Mouse (Mus musculus) midbrain, postnatal 0 days (tissue): Measurements from ENCODE around the gene Gm14325. TPM values are rescaled to one million over a fixed set of nuclear protein-coding genes. Genes with fewer than 3 reads are reported as not detected.
A peak's percentile ranks its signal among the peaks of the same experiment; 100 is the strongest.
"Not testable (repeated sequence)": the region's sequence is repeated elsewhere in the genome, so short reads cannot be mapped to it uniquely, and the experiment has no call there.

Experiments
- ATAC-seq: fragments of 200-750 bp; cut with Nextera tagmentation; 2 replicates; pipeline ENCODE4 v1.8.0; 2017; ENCODE audit warnings: moderate number of reproducible peaks, mild to moderate bottlenecking, moderate TSS enrichment, moderate library complexity; ENCODE audit not compliant: low FRiP score
- DNase-seq: peaks from one replicate; pipeline ENCODE4 v3.0.0-alpha.2; 2015; ENCODE audit warnings: low spot score
- H3K27ac ChIP-seq: fragments of 300-500 bp; sonication (generic); 2 replicates; pipeline ENCODE4 v1.5.1; 2014; ENCODE audit warnings: low read depth, mild to moderate bottlenecking, low read length, mixed read lengths
- H3K27me3 ChIP-seq: fragments of 300-500 bp; sonication (generic); 2 replicates; pipeline ENCODE4 v1.6.1; 2014; ENCODE audit warnings: low read length, control low read depth, mixed read lengths; ENCODE audit not compliant: insufficient read depth
- H3K36me3 ChIP-seq: fragments of 300-500 bp; sonication (generic); 2 replicates; pipeline ENCODE4 v1.6.1; 2014; ENCODE audit warnings: low read length, control low read depth, mixed read lengths; ENCODE audit not compliant: insufficient read depth
- H3K4me1 ChIP-seq: fragments of 300-500 bp; sonication (generic); 2 replicates; pipeline ENCODE4 v1.6.1; 2014; ENCODE audit warnings: mild to moderate bottlenecking, control low read depth, antibody characterized with exemption, low read length, mixed read lengths; ENCODE audit not compliant: insufficient read depth
- H3K4me2 ChIP-seq: fragments of 300-500 bp; sonication (generic); 2 replicates; pipeline ENCODE4 v1.6.1; 2014; ENCODE audit warnings: low read depth, mild to moderate bottlenecking, low read length, mixed read lengths; ENCODE audit not compliant: poor library complexity, severe bottlenecking
- H3K4me3 ChIP-seq: fragments of 300-500 bp; sonication (generic); 2 replicates; pipeline ENCODE4 v1.5.1; 2014; ENCODE audit warnings: low read depth, mild to moderate bottlenecking, low read length, moderate library complexity
- H3K9ac ChIP-seq: fragments of 300-500 bp; sonication (generic); replicated peaks from 2 replicates; pipeline ENCODE4 v1.6.1; 2014; ENCODE audit warnings: mild to moderate bottlenecking, low read length, moderate library complexity, mixed read lengths; ENCODE audit not compliant: poor library complexity, severe bottlenecking
- H3K9me3 ChIP-seq: fragments of 300-500 bp; sonication (generic); 2 replicates; pipeline ENCODE4 v1.6.1; 2016; ENCODE audit warnings: low read length, control low read depth
- CTCF ChIP-seq: IDR thresholded peaks from 2 replicates; pipeline ENCODE4 v1.5.1; 2016; ENCODE audit warnings: antibody characterized with exemption, mild to moderate bottlenecking
- WGBS: fragments of 180-500 bp; shearing (Covaris S2); extraction: QIAGEN DNeasy Blood & Tissue Kit; methylation state at CpG from one replicate; pipeline ENCODE4 v1.1.7; 2014; 5-methylcytosine and 5-hydroxymethylcytosine counted together
- polyA plus RNA-seq: library from polyadenylated mRNA; unstranded; fragments of >200 nt; fragmentation: Nextera tagmentation; extraction: Ambion mirVana; gene quantifications from 2 replicates; pipeline ENCODE4 v1.2.1, GENCODE M21; 2015
- total RNA-seq: library from RNA; depleted of rRNA; stranded (reverse); fragments of >200 nt; gene quantifications from 2 replicates; pipeline ENCODE4 v1.2.3, GENCODE M21; 2014; rRNA removed

The Gm14325 gene
- total RNA-seq, result 69.3 and 150 TPM in 2 replicates
- polyA plus RNA-seq, result 33.7 and 44.7 TPM in 2 replicates

DNA sequence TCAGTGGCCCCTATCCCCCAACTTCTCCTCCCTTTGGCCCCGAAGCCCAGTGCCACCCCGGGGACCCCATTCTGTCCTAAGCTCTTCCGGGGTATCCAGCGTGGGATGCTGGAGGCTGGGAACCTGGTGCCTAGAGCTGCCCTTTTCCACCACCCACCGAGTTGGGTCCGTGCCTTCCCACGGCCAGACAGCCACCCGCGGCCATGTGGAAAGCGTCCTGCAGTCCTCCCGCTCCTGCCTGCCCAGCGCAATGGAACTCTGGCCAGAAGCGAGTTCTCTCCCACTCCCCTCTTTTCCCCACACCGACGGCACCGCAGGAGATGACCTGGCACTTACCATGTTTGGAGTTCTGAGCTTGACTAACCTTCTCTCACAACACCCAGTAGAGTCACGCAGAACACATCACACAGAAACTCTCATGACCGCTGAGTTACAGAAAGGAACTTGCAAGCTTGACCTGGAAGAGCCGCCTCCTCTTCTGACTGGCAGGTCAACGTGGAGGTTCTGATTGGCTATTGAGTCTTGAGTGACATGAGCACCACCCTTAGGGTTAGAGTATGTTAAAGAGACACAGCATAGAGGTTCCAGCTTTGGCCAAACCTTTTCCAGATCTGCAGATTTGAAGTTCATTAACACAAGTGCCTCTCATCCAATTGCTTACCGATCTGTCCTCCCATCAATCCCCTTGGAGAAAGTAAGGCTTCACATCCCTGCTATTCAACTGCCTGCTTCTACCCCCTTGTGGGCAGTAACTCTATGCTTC is at the start of gene Gm14325:
Gene Gm14325 (minus strand): TSS at position 436 of the 763 bp plus-strand sequence.
- not testable (repeated sequence) for H3K9me3 ChIP-seq, H3K27ac ChIP-seq, H3K9ac ChIP-seq, ATAC-seq, H3K4me1 ChIP-seq, H3K27me3 ChIP-seq, H3K36me3 ChIP-seq
- TF ChIP-seq CTCF, result peak; percentile 13
- Histone ChIP-seq H3K4me3 (peak within 1 kb of the TSS; percentile 31), H3K4me2 (peak within 1 kb of the TSS; percentile 20; the same call in 1 of the 2 replicates)
- peak; percentile 82 for DNase-seq
- under 1% methylated on average over 15 of the region's 21 CpGs for WGBS

DNA sequence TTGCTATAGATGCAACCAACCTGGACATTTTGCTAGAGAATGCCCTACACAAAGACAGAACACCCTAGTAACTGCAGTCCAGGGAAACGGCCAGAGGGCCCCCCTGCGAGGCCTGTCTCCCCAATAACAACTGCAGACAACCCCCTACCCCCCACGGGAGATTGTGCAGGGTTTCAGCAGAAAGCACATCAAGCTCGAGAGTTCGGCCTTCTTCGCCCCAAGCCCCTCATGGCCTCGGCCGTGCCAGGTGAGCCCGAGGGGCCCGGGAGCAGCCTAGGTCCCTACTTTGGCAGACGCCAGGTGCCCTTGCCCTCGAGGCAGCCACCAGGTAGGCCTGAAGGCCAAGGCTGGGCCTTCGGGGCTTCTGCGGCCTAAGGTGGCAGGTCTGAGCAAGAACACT is 47.6 kb upstream of the Gm14325 start:
- H3K9ac ChIP-seq, H3K27me3 ChIP-seq, DNase-seq, H3K4me3 ChIP-seq, H3K9me3 ChIP-seq, H3K36me3 ChIP-seq, H3K4me1 ChIP-seq, H3K4me2 ChIP-seq, H3K27ac ChIP-seq, ATAC-seq: not testable (repeated sequence)
- 88% methylated on average over 12 of the region's 14 CpGs for WGBS

DNA sequence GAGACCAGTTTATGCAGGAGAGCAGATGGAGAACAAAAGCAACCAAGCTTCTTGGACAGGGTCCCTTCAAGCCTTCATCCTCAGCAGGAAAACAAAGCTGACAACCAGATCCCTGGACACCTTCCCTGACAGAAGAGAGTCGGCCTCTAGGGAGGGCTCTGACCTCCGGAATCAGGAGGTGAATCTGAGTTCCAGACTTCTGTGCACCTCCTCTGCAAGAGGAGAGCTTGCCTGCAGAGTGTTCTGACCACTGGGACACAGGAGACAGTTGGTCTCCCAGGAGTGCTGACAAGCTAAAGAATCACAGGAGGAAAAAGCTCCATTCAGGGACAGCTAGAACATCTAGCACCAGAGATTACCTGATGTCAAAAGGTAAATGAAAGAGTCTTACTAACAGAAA is 22.1 kb upstream of the Gm14325 start:
- not testable (repeated sequence) for H3K27me3 ChIP-seq, DNase-seq, H3K9me3 ChIP-seq, H3K4me3 ChIP-seq, H3K9ac ChIP-seq, H3K36me3 ChIP-seq, ATAC-seq, H3K27ac ChIP-seq, H3K4me1 ChIP-seq, H3K4me2 ChIP-seq
- WGBS, result 81% methylated on average over 2 of the region's 2 CpGs

DNA sequence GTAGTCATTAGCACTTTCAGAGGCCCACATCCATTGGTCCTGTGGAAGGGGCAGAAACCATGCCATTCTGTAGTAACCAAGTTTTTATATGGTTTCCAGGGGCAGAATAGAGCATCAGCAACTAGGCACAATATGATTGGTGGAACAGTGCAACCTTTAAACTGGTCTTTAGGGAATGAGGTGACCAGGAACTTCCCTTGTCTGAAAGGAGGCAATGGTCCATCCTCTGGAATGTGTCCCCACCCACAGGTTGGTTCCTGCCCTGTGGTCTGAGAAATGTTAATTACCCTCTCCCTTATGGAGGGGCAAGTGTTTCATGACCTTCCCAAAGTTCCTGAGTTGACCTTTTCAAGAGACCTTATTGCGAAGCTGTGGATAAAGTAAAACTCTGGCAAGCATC is 3.5 kb upstream of the Gm14325 start:
- H3K36me3 ChIP-seq, H3K4me2 ChIP-seq, DNase-seq, H3K9ac ChIP-seq, ATAC-seq, H3K27me3 ChIP-seq, H3K27ac ChIP-seq, H3K9me3 ChIP-seq, H3K4me3 ChIP-seq, H3K4me1 ChIP-seq: not testable (repeated sequence)
- 75% methylated on average over 1 of the region's 1 CpGs for WGBS

DNA sequence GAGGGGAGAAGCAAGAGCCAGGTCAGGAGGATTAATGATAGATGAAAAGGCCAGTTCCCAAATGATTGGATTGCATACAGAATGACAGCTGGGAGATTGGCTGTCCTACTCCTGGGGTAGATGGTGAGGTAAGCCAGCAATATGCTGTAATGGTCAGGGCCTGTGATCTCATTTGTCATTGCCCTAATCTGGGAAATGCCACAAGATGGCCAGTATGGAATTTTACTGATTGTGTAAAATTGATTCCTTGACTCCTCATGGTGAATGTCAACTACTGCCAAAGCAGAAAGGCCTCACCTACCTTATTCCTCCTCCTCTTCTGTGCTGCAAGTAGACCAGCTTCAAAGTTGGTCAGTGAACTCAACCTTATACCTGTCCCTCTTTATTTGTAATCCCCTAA is 3.4 kb downstream of the Gm14325 start:
- not testable (repeated sequence) for H3K9me3 ChIP-seq, H3K9ac ChIP-seq, H3K4me2 ChIP-seq, H3K36me3 ChIP-seq, ATAC-seq, DNase-seq, H3K27me3 ChIP-seq, H3K4me3 ChIP-seq, H3K27ac ChIP-seq, H3K4me1 ChIP-seq

DNA sequence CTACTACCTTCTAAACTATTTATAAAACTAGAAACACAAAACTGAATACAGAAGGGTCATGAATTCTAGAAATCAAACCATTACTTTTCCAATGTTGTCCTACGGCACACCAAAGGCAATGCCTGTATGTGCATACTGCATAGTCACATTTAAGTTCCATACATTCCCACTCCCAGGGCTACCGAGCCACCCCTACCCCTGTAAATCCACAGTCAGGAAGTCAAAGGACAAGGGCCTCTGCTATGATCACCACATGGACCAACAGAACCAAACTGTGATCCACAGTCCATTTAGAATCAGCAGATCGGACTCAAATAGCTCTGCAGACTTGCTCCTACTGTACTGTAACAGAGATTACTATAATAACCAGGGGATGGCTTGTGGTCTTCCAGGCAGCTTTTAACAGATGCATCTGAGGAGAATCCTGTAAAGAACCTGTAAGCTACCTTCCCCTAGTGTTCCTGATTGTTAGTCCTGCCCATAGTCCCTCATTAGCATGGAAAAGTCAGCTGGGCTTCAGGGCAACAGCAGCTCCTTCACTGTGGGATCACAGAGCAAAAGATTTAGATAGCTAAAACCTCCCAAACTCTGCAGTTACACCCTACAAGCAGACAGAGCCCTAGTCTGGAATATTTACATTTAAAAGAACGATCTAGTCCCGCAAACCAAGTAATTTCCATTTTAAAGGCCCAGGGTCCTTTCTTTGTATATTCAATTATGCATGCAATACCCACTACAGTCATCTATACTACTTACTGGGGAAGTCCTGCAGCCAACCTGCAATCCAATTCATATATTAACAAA is 4.2 kb downstream of the Gm14325 start:
- 67% methylated on average over 5 of the region's 5 CpGs for WGBS
- ATAC-seq, DNase-seq, H3K27ac ChIP-seq, H3K9me3 ChIP-seq, H3K27me3 ChIP-seq, H3K4me2 ChIP-seq, H3K4me1 ChIP-seq, H3K36me3 ChIP-seq, H3K9ac ChIP-seq, H3K4me3 ChIP-seq: not testable (repeated sequence)

DNA sequence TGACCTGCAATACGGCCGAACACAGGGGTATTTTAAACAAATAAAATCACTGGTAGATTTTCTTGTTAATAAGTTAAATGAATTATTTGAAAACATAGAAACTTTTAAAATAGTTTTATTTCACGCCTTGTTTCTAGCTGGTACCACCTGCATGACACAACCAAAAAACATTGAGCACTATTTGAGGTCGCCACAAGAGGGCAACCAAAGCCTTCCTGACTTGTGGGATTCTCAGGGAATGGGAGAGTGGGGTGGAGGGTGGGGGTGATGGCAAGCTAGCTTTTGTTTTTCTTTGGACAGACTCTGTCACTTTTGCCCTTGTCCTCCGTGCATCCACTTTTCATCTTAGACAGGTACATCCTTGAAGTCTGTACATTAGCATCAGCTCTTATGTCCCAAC is 18.2 kb downstream of the Gm14325 start:
- H3K9ac ChIP-seq, H3K4me3 ChIP-seq, ATAC-seq, H3K9me3 ChIP-seq, DNase-seq, H3K27ac ChIP-seq, H3K4me2 ChIP-seq, H3K4me1 ChIP-seq, H3K36me3 ChIP-seq, H3K27me3 ChIP-seq: not testable (repeated sequence)
- WGBS, result 40% methylated on average over 1 of the region's 5 CpGs

DNA sequence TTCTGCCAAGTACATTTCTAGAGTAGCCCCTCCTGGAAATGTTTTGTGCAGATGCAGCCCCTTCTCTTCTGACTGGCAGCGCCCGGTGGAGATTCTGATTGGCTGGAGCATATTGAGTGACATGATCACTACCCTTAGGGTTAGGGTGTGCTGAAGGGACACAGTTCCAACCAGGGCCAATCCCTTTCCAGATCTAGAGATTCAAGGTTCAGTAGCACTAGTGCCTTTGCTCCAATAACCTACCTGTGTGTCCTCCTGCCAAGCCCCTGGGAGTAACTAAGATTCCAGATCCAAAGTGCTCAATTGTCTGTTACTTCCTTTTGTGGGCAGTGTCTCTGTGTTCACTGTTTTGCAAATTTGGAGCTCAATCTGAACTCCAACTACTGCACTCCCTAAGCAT is 34.0 kb downstream of the Gm14325 start:
- H3K27me3 ChIP-seq, H3K9me3 ChIP-seq, DNase-seq, H3K4me1 ChIP-seq, H3K4me2 ChIP-seq, ATAC-seq, H3K36me3 ChIP-seq, H3K4me3 ChIP-seq, H3K27ac ChIP-seq, H3K9ac ChIP-seq: not testable (repeated sequence)
- no CpG with 5 or more reads among the region's 2 CpGs for WGBS
